18 mouse cellular contexts compared by ENCODE assay signal in genomic region chr8:22311446-22311845, GRCm38 (mm10). TPM values are rescaled to one million over a fixed set of nuclear protein-coding genes. Genes with fewer than 3 reads are reported as not detected.
DNase-seq lines count a peak whose midpoint lies in the region; ATAC-seq lines count a peak whose summit lies in the region.
"Had no signal": no experiment of that assay in that cellular context is flagged by ENCODE, and none has a peak within 500 bp of the region (broad histone marks: within the 10 kb centered on the region; RNA-seq: fewer than 3 reads in every experiment).

No protein-coding gene starts in this region.

- no peaks in the 10 kb centered on the region for H3K27me3 ChIP-seq in kidney, embryonic 16.5 days (ENCODE audit: insufficient read depth, low read length)
- H3K27me3 ChIP-seq in midbrain, embryonic 16.5 days (ENCODE audit: control insufficient read depth, insufficient read depth, low read depth, low read length), result no peaks in the 10 kb centered on the region

- no peak for ATAC-seq in CD4-positive, CD25-positive, alpha-beta regulatory T cell, adult 4 months
- no peak for ATAC-seq in kidney, embryonic 16.5 days (ENCODE audit: low FRiP score, low TSS enrichment)
- no peak for ATAC-seq in midbrain, embryonic 16.5 days
- ATAC-seq: activated CD4-positive, CD25-positive, alpha-beta regulatory T cell, adult 4 months had no signal

- H3K9ac ChIP-seq in kidney, embryonic 16.5 days (replicated peaks; ENCODE audit: low read length), result no peak overlapping the region
- no peak overlapping the region for H3K9ac ChIP-seq in midbrain, embryonic 16.5 days (ENCODE audit: low read depth, low read length)

- DNase-seq in CD4-positive, CD25-positive, alpha-beta regulatory T cell, adult 2 months (ENCODE audit: low read depth, low spot score), result peak; percentile 11
- DNase-seq in kidney, adult 9 months, result peak; percentile 28
- peak; percentile 69 for DNase-seq in A20 (ENCODE audit: low read depth, low spot score)
- peak; percentile 8 for DNase-seq in adipocyte (ENCODE audit: low spot score)
- DNase-seq in adrenal gland, adult 2 months, result no peak
- DNase-seq: heart, postnatal 4 days; midbrain, embryonic 14.5 days had no signal

- no peak overlapping the region for H3K27ac ChIP-seq in kidney, embryonic 16.5 days (ENCODE audit: low read length)
- no peak overlapping the region for H3K27ac ChIP-seq in midbrain, embryonic 16.5 days (ENCODE audit: low read length)
- H3K27ac ChIP-seq: embryonic facial prominence, embryonic 10.5 days had no signal

- H3K9me3 ChIP-seq in kidney, embryonic 16.5 days (ENCODE audit: low read length), result no peaks in the 10 kb centered on the region
- no peaks in the 10 kb centered on the region for H3K9me3 ChIP-seq in midbrain, embryonic 16.5 days (replicated peaks; ENCODE audit: control insufficient read depth, low read length, poor library complexity, severe bottlenecking)
- H3K9me3 ChIP-seq: embryonic facial prominence, embryonic 10.5 days had no signal

- 73% methylated on average over 9 of the region's 9 CpGs for WGBS in kidney, embryonic 16.5 days
- WGBS in midbrain, embryonic 16.5 days, result 69% methylated on average over 9 of the region's 9 CpGs

- H3K4me2 ChIP-seq in kidney, embryonic 16.5 days (replicated peaks; ENCODE audit: low read depth, low read length), result no peak overlapping the region
- no peak overlapping the region for H3K4me2 ChIP-seq in midbrain, embryonic 16.5 days (ENCODE audit: low read length)

- no peaks in the 10 kb centered on the region for H3K36me3 ChIP-seq in kidney, embryonic 16.5 days (ENCODE audit: insufficient read depth, low read length)
- H3K36me3 ChIP-seq in midbrain, embryonic 16.5 days (ENCODE audit: control insufficient read depth, insufficient read depth, low read length), result no peaks in the 10 kb centered on the region
- H3K36me3 ChIP-seq: embryonic facial prominence, embryonic 10.5 days had no signal

- H3K4me3 ChIP-seq in kidney, embryonic 16.5 days (ENCODE audit: low read length), result no peak overlapping the region
- H3K4me3 ChIP-seq in midbrain, embryonic 16.5 days (ENCODE audit: low read depth, low read length), result no peak overlapping the region
- H3K4me3 ChIP-seq: embryonic facial prominence, embryonic 10.5 days had no signal

- no peaks in the 10 kb centered on the region for H3K4me1 ChIP-seq in kidney, embryonic 16.5 days (ENCODE audit: insufficient read depth, low read length)
- no peaks in the 10 kb centered on the region for H3K4me1 ChIP-seq in midbrain, embryonic 16.5 days (ENCODE audit: control insufficient read depth, insufficient read depth, low read length)
- H3K4me1 ChIP-seq: embryonic facial prominence, embryonic 10.5 days had no signal

RNA-seq across cellular contexts. Expression of gene Tpte, which starts 28.2 kb away (rescaled TPM):
- not detected for polyA plus RNA-seq in CD4-positive, CD25-positive, alpha-beta regulatory T cell, adult 4 months (2017; shearing (Covaris generic))
- polyA plus RNA-seq in kidney, embryonic 16.5 days (2015; fragmentation: Nextera tagmentation; extraction: Ambion mirVana), result 0.06 TPM in 1 of 2 replicates, not detected in the other
- polyA plus RNA-seq in midbrain, embryonic 16.5 days (2015; fragmentation: Nextera tagmentation; extraction: Ambion mirVana), result not detected in 2 replicates
- total RNA-seq in adrenal gland, adult 2 months (2021), result not detected
- 0.04 TPM in 1 of 2 replicates, not detected in the other for polyA plus RNA-seq in adrenal gland, adult 2 months (2012; rRNA removed)
- total RNA-seq: gastrocnemius, postnatal 4 days; heart, postnatal 4 days; left cerebral cortex, postnatal 25 days had no signal
- polyA plus RNA-seq: activated CD4-positive, CD25-positive, alpha-beta regulatory T cell, adult 4 months; embryonic facial prominence, embryonic 10.5 days; forebrain, embryonic 11.5 days; large intestine, adult 2 months; lung, embryonic 16.5 days; midbrain, embryonic 14.5 days; neural tube, embryonic 14.5 days had no signal
